Mouse (Mus musculus) heart, postnatal 25 days (tissue): ENCODE results near the gene Dhx38. TPM values are rescaled to one million over a fixed set of nuclear protein-coding genes. Genes with fewer than 3 reads are reported as not detected.
A peak's percentile ranks its signal among the peaks of the same experiment; 100 is the strongest.

Experiments used
- DNase-seq: peaks from one replicate; pipeline ENCODE4 v3.0.0; 2022; ENCODE audit warnings: low spot score
- intact Hi-C: fragments of 180-260 bp; cut with DNase I; formaldehyde crosslinking; loops from one replicate; pipeline ENCODE4 v1.15.1; 2025
- total RNA-seq, 2 experiments: library from RNA; stranded (reverse); gene quantifications; 2 replicates each; pipeline ENCODE4 v1.2.3; 2021

Gene Dhx38
- 10 to 100 TPM; 11.6 to 12.5 TPM for total RNA-seq

DNA sequence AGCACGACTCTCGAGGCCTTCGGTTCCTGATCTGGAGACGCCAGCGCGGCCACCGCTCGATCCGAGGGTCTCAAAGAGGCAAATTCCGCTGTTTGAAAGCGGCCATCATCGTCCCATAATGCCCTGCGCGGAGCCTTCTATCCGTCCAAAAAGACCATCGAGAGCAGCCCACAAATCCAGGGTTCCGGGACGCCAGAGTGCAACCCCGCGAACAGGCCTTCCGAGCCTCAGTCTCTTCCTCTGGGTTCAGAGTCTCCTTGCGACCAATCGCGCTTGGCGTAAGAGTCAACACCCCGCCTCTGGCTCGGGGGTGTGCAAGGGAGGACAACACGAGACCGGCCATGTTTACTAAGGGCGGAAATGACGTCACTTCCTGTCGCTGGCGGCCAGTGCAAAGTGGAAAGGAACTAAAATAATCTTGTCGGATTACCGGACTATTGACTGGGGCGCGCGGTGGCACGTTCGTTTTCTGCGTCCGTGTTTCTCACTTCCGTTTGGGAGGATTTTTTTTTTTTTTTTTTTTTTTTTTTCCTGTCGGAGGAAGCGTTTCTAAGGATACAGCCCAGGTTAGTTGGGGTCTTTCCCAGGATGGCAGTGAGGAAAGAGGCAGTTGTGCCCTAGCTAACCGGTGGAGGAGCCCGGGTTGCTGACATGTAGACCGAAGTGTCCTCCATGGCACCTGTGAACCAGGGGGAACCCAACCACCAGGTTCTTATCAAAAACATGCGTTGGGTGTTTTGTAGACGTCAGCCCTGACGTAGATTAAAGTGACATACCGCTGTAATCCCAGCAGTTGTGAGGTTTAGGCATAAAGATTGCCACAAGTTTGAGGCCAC, at the start of gene Dhx38, which contains the start of gene Txnl4b:
TSS of gene Dhx38 (minus strand) at position 364 of the 836 bp plus-strand sequence.
TSS of gene Txnl4b (plus strand) at position 395 of the 836 bp plus-strand sequence.
- peak; percentile 98 for DNase-seq
- intact Hi-C loops, result loop anchor here (1.0 to 10.0 kb wide), 4 partner anchors 43 to 1981 kb away; partner anchors contain the start of genes Ap1g1, Cmtr2, Dhodh and Psmd7

DNA sequence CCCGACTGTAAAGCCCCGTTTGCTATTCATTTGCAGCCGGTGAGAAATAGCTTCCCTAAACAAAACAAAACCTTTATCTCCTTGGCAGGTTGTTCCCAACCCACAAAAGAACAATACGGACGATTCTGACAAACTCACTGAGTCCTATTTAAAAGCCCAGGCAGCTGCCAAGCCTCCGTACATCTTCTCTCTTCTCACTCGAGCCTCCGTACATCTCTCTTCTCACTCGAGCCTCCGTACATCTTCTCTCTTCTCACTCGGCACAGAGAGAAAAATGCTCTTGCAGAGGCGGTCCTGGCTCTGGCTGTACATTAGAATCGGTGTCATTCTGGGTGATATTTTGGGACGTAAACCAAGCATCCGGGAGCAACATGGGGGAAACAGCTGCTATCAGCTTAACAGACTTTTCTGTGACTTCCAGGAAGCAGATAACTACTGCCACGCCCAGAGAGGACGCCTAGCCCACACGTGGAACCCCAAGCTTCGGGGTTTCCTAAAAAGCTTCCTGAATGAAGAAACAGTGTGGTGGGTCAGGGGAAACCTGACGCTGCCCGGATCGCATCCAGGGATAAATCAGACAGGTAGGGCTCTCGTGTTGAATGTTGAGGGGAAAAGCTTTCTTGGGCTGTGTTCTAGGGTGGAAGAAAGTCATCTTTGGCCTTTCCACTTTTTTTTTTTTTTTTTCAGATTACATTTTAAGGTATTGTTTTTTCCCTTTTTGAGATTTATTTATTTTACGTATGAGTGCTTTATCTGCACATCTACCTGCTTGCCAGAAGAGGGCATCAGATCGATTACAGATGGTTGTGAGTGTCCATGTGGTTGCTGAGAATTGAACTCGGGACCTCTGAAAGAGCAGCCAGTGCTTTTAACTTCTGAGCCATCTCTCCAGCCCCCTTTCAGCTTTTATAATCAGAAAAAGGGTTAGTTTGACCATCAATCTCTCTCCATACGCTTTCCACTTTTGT, 48.9 kb upstream of the Dhx38 start, which contains the start of gene Pkd1l3:
TSS of gene Pkd1l3 (plus strand) at position 275 of the 968 bp plus-strand sequence.
- intact Hi-C loops, result loop anchor here (5.0 kb wide), 1 partner anchor 78 kb away; the partner anchor contains the start of gene Ist1
- no peak for DNase-seq

DNA sequence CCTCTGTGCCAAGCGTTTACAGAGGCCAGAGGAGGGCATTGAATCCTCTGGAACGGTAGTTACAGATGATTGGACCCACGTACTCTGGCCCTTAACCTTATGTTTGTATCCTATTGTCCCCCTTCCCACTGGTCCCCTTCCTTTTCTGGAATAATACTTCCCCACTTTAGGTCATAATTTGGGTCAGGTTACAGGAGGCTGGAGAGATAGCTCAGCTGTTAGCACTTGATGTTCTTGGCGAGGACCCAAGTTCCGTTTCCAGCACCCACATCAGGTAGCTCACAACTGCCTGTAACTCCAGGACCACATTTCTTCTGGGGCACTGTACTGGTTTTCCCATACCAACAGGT, 43.5 kb upstream of the Dhx38 start:
- intact Hi-C loops, result loop anchor here (5.0 kb wide), 1 partner anchor 168 kb away; the partner anchor contains the start of gene Ap1g1
- DNase-seq, result no peak

DNA sequence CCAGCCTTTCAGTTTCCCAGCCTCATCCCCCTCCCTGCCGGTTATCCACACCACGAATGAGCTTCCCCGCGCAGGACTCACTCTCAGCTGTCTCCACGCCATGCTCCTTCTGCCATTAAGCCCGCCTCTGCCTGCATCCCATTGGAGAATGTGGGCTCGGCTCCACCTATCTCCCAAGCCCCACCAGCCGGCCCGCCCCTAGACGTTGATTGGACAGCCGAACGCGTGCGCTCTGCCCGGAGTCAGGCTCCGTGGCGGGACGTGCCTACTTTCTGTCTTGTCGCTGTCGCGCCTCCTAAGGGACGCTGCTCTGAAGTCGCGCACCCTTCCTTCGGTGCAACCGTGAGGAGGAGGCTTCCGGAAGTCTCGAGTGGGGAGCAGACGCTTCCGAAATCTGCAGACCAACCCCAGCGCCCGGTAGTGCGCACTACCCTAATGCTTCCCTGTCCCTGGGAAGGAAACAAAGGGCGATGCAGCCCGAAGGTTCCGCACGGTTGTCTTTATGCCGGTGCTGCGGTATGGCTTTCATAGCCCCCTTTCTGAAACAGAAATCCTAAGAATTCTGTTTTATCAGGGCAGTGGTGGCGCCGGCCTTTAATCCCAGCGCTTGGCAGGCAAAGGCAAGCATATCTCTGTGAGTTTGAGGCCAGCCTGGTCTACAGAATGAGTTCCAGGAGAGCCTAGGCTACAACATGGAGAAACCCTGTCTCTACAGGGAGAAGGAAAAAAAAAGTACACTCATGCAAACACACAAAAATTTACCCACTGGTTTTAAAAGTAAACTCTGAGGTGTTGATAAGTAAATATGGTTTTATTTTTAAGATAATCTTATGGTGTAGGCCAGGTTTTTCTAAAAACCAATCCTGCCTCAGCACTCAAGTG, 42.9 kb upstream of the Dhx38 start, which contains the start of gene Dhodh:
TSS of gene Dhodh (minus strand) at position 403 of the 882 bp plus-strand sequence.
- intact Hi-C loops, result loop anchor here (1.0 to 5.0 kb wide), 2 partner anchors 43 to 169 kb away; partner anchors contain the start of genes Ap1g1, Dhx38 and Txnl4b
- peak; percentile 93 for DNase-seq

DNA sequence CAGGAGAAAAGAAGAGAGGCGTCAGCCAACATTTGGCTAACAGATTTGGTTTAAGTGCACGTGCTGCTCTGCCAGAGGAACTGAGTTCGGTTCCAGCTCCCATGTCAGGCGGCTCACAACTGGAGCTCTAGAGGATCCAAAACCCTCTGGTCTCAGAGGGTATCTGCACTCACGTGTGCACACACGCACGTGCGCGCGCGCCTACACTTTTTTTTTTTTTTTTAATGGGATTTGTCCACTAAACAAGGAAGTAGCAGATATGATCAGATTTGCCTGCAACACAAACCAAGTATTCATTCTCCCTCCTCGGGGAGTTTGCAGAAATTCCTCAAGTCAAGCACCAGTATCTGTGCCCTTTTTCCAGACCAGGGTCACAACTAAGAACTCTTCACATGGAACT, 42.0 kb upstream of the Dhx38 start:
- no peak for DNase-seq
- intact Hi-C loops, result loop anchor here (1.0 to 5.0 kb wide), 2 partner anchors 42 to 170 kb away; partner anchors contain the start of genes Ap1g1, Dhx38 and Txnl4b

DNA sequence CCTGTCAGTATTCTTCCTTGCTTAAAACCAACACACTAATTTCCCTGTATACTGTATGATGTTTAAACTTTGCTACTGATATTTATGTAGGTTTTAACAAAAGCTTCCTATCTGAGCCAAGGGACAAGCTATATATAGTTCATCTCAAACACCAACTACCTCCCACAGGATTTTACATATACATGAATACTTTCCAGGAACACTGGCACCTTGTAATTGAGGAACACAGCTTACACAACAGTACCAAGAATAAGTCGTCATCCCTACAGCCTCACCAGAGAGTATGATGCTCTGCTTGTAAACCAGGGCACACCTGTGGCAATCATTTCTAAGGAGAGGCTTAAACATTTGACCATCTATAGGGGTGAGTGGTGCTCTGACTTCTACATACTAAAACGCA, 41.1 kb upstream of the Dhx38 start:
- intact Hi-C loops, result loop anchor here (5.0 kb wide), 1 partner anchor 171 kb away; the partner anchor contains the start of gene Ap1g1
- no peak for DNase-seq

DNA sequence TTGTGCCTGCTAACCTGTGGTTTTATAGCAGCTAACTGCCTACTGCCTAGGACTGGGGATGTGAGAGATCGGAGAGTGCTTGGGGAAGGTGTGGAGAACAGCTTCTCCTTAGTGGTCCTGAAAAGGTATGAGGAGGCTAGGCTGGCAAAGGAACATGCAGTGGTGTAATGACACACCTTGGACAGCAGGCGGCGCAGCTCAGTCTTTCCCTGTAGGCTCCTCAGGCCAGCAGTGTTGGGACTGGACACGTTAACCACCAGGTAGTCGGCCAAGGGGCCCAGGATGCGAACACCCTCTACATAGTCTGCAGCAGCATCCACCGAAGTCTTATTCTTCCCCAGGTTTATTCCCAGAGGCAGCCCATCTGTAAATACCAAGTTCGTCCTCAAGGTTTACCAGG, 30.2 kb upstream of the Dhx38 start:
- no peak for DNase-seq
- intact Hi-C loops, result no loop called here

DNA sequence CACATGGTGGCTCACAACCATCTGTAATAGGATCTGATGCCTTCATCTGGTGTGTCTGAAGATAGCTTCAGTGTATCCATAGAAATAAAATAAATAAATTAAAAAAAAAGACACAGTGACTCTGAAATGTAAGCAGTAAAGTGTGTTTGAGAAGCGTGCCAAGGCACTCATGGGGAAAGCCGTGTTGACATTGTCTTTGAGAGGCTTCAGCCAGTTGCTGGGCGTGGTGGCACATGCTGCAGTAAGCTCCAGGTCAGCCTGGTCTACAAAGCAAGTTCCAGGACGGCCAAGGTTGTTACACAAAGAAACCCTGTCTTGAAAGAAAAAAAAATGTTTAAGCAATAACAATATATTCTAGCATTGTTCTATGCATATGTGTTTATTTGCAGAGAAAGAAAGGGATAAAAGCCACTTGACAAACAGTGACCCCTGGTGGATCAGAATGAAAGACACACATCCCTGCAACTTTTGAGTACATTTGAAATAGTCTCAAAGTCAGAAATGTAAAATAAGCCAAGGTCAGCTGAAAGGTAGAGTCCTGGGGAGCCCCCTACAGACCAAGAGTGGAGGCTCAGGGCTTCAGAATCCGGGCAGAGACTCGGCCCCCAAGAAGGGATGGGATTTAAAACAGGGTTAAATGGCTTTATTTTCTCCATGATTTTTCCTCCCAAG, 27.6 kb upstream of the Dhx38 start:
- DNase-seq, result no peak
- intact Hi-C loops, result no loop called here

DNA sequence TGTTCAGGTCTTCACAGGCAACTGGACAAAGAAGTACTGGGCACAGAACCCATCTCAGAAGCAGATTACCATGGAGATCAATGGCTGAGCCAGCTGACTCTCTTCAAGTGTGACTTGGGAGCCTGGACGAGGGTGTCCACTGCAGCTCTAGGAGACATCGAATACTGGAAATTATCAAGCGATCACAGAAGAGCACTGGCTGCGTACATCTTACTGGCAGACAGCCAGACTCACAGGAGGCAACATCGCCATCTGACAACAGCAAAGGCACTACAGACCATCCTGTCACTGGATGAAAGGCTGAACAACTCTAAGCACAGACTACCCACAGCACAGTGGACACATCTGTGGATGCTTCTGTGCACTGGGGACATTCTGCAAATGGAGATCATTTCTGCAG, 26.5 kb upstream of the Dhx38 start:
- no peak for DNase-seq
- intact Hi-C loops, result no loop called here

DNA sequence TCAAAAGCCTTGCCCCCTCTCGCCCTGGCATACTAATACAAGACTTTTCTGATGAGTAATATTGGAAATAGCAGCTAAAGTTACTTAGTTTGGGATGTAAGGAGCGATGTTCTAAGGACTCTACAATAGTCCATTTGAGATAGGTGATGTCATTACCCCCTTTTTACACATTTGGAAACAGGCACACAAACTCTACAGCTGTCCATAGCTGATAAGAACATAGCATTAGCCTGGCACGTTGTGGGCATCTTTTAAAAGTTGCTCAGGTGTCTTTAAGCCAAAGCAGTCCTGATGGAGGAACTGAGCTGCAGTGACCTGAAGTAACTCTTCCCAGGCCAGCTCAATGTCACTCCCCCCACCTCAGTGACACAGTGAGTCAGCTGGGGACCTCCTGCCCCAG, 25.7 kb upstream of the Dhx38 start:
- intact Hi-C loops, result no loop called here

DNA sequence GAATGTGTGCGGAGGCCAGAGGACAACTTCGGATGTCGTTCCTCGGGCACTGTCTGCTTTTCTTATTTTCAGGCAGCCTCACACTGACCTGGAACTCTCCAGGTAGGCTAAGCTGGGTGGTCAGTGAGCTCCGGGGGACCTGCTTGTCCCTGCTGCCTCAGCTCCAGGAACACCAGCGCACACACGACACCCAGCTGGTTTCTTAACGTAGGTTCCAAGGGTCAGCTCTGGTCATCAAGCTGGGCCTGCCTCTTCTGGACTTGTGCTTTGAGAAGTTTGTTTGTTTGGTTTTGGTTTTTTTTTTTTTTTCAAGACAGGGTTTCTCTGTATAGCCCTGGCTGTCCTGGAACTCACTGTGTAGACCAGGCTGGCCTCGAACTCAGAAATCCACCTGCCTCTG, 25.2 kb upstream of the Dhx38 start:
- no peak for DNase-seq
- intact Hi-C loops, result no loop called here

More for the DNA sequence above, 25.7 kb upstream of the Dhx38 start:
- DNase-seq, result no peak

DNA sequence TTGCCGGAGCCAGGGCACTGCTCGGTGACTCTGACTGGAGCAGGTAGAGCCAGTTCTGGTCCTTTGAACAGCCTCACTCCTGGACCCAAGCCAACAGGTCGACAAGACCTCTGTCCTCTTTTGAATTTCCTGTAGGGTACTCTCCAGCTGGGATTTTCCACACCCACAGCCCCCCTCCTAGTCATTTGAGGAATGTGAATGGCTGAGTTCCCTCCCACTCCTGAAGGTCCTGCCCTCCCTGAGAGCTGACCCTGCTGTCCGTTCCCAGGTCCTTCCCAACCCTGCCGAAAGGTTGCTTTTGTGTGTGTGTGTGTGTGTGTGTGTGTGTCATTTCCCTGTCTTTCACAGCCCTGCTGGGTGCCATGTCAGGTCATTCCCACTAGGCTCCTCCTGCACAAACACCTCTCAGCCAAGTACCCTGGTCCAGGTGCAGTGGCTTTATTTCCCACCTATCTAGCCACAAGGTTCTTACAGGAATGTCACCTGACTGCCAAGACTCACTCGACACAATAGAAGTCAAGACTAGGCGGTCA, 21.4 kb upstream of the Dhx38 start:
- intact Hi-C loops, result no loop called here
- no peak for DNase-seq

DNA sequence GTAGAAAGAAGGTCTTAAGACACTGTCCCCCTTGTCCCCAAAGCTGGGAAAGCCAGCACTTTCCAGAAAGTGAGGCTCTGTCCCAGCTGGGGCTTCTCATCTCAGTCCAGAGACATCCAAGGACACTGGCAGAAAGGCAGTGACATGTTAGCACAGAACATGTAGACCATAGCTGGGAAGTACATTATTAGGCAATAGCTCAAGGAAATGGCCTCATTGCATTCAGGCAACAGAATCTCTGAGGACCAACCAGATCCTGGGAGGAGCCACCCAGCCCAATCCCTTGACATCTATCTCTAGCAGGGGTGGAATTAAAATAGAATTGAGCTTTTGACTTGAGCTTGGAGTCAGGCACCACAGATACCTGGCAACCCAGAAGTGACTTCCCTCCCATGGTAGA, 20.0 kb upstream of the Dhx38 start:
- intact Hi-C loops, result no loop called here
- DNase-seq, result no peak

DNA sequence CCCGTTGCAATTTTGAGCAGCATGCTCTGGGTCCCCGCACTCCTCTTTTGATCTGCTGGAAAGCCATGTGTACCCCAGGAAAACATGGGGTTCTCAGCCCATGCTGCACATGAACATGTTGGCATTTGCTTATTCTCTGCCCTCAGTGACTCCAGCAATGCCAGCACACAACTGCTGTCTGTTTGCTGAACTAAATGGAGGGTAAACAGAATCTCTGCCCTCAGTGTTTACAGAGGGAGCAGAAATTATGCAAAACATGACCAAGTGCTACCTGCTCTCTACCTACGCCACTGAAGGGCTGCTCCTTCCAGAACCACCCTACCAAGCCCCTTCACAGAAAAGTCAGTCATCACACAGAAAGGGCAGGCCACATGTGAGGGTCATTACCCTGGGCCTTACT, 19.2 kb upstream of the Dhx38 start:
- DNase-seq, result no peak
- intact Hi-C loops, result no loop called here

DNA sequence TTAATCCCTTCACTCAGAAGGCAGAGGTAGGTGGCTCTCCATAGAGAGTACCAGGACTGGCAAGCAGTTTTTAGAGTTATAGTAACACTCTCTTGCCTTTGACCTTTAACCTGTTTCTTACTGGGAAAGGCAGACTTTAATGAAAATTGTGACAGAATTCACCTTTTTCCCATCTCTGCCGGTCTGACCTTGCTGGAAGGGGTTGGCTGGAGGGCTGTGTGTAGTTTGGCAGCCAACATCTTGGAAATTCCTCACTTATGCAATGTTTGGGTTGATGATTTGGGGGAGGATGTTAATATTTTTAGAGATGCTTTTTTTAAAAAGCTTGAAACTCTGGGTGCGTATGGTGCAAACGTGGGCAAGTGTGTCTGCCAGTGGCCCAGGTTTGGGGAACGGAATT, 18.6 kb upstream of the Dhx38 start:
- no peak for DNase-seq
- intact Hi-C loops, result no loop called here

DNA sequence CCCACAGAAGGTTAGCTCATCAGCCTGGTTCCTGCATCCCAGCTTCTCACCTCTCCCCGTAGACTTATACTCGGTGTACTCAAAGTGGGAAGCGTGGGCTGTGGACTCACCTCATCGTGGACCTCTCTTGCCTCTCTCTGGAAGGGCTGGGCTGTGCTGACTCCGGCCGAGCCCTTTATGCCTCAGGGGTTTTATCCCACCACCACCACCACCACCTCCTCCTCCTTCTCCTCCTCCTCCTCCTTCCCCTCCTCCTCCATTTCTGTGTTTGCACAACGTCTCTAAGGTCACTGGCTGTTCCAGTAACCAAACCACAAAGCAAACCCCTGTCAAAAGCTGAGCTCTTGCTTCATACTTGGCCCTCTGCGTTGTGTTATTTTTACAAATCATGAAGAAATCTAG, 13.2 kb upstream of the Dhx38 start, which contains the start of gene Hp:
TSS of gene Hp (minus strand) at position 273 of the 402 bp plus-strand sequence.
- intact Hi-C loops, result no loop called here
- no peak for DNase-seq

DNA sequence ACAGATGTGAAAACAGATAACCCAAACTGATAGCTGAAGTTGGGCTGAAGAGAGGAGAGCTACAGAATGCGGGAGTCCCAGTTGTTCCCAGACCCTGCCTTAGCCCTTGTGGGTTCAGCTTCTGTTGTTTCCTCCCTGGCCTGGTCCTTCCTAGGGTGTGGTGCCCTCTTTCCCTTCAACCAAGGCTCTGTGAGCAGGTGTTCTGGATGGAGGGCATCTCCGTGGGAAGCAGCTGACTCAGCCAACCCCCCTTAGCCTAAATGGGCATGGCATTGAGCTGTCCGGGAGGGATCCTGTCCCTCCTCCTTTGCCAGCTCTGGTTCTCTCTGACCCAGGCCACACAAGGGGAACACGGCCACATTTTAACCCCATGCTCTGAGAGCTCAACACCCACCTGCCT, 10.7 kb upstream of the Dhx38 start:
- intact Hi-C loops, result no loop called here

DNA sequence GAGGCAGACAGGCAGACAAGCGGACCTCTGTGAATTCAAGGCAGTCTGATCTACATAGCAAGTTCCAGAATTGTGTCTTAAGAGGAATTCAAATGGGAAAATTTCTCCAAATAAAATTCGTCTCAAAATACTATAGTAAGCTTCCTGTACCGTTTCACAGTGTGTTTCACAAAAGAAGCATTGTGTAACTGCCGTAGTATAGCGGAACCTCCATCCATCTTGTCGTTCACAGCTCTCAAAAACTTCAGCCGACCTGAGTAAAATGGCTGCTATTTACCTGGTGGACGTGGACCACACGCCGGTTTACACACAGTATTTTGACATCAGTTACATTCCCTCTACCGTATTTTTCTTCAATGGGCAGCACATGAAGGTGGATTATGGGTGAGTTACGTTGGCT, 5.5 kb upstream of the Dhx38 start:
- intact Hi-C loops, result no loop called here
- no peak for DNase-seq

More for the DNA sequence above, 10.7 kb upstream of the Dhx38 start:
- DNase-seq, result no peak
